Mouse (Mus musculus): Measurements from ENCODE around the gene Naip6. TPM values are rescaled to one million over a fixed set of nuclear protein-coding genes. Genes with fewer than 3 reads are reported as not detected.
"Not testable (repeated sequence)": the region's sequence is repeated elsewhere in the genome, so short reads cannot be mapped to it uniquely, and the experiment has no call there.

Gene Naip6
- polyA plus RNA-seq (2015; fragmentation: Nextera tagmentation; extraction: Ambion mirVana) = 0.09 and 0.11 TPM in 2 replicates

- H3K9me3 ChIP-seq (ENCODE audit: control insufficient read depth, low read length); H3K4me3 ChIP-seq (ENCODE audit: low read length); ATAC-seq; H3K4me2 ChIP-seq (ENCODE audit: low read length); H3K4me1 ChIP-seq (ENCODE audit: control insufficient read depth, insufficient read depth, low read depth, low read length); H3K9ac ChIP-seq (ENCODE audit: low read depth, low read length); H3K36me3 ChIP-seq (ENCODE audit: control insufficient read depth, insufficient read depth, low read length); H3K27me3 ChIP-seq (replicated peaks; ENCODE audit: control insufficient read depth, insufficient read depth, low read length); H3K27ac ChIP-seq (ENCODE audit: low read depth, low read length): not testable (repeated sequence)
- WGBS = 79% methylated on average over 6 of the region's 6 CpGs
These were observed at the start of gene Naip6 for GRCm38 (mm10) chr13:100317256-100317893. Naip6 (minus strand) TSS chr13:100317674.

- H3K4me1 ChIP-seq (ENCODE audit: control insufficient read depth, insufficient read depth, low read depth, low read length); H3K9ac ChIP-seq (ENCODE audit: low read depth, low read length); ATAC-seq; H3K27me3 ChIP-seq (replicated peaks; ENCODE audit: control insufficient read depth, insufficient read depth, low read length); H3K4me3 ChIP-seq (ENCODE audit: low read length); H3K27ac ChIP-seq (ENCODE audit: low read depth, low read length); H3K9me3 ChIP-seq (ENCODE audit: control insufficient read depth, low read length); H3K4me2 ChIP-seq (ENCODE audit: low read length); H3K36me3 ChIP-seq (ENCODE audit: control insufficient read depth, insufficient read depth, low read length): not testable (repeated sequence)
- WGBS = 82% methylated on average over 2 of the region's 2 CpGs
These were observed 34.8 kb upstream of the Naip6 start for GRCm38 (mm10) chr13:100352315-100352714.

- H3K36me3 ChIP-seq (ENCODE audit: control insufficient read depth, insufficient read depth, low read length); H3K4me3 ChIP-seq (ENCODE audit: low read length); H3K9ac ChIP-seq (ENCODE audit: low read depth, low read length); H3K4me1 ChIP-seq (ENCODE audit: control insufficient read depth, insufficient read depth, low read depth, low read length); H3K27ac ChIP-seq (ENCODE audit: low read depth, low read length); H3K4me2 ChIP-seq (ENCODE audit: low read length); H3K27me3 ChIP-seq (replicated peaks; ENCODE audit: control insufficient read depth, insufficient read depth, low read length); H3K9me3 ChIP-seq (ENCODE audit: control insufficient read depth, low read length); ATAC-seq: not testable (repeated sequence)
- WGBS = 45% methylated on average over 1 of the region's 2 CpGs
These were observed 32.2 kb upstream of the Naip6 start for GRCm38 (mm10) chr13:100349510-100350173.

- ATAC-seq = no peak
- no peaks in the 10 kb centered on the region for H3K36me3 ChIP-seq (ENCODE audit: control insufficient read depth, insufficient read depth, low read length)
- H3K4me3 ChIP-seq (ENCODE audit: low read length) = no peak overlapping the region
- H3K27me3 ChIP-seq (replicated peaks; ENCODE audit: control insufficient read depth, insufficient read depth, low read length) = no peaks in the 10 kb centered on the region
- no peaks in the 10 kb centered on the region for H3K4me1 ChIP-seq (ENCODE audit: control insufficient read depth, insufficient read depth, low read depth, low read length)
- 65% methylated on average over 2 of the region's 2 CpGs for WGBS
- no peaks in the 10 kb centered on the region for H3K9me3 ChIP-seq (ENCODE audit: control insufficient read depth, low read length)
- H3K4me2 ChIP-seq (ENCODE audit: low read length) = no peak overlapping the region
- H3K9ac ChIP-seq (ENCODE audit: low read depth, low read length) = no peak overlapping the region
- no peak overlapping the region for H3K27ac ChIP-seq (ENCODE audit: low read depth, low read length)
These were observed 24.3 kb upstream of the Naip6 start for GRCm38 (mm10) chr13:100341822-100342221.

- H3K9me3 ChIP-seq (ENCODE audit: control insufficient read depth, low read length); H3K9ac ChIP-seq (ENCODE audit: low read depth, low read length); H3K36me3 ChIP-seq (ENCODE audit: control insufficient read depth, insufficient read depth, low read length); H3K27me3 ChIP-seq (replicated peaks; ENCODE audit: control insufficient read depth, insufficient read depth, low read length); ATAC-seq; H3K27ac ChIP-seq (ENCODE audit: low read depth, low read length); H3K4me1 ChIP-seq (ENCODE audit: control insufficient read depth, insufficient read depth, low read depth, low read length); H3K4me2 ChIP-seq (ENCODE audit: low read length); H3K4me3 ChIP-seq (ENCODE audit: low read length): not testable (repeated sequence)
- WGBS = 51% methylated on average over 5 of the region's 5 CpGs
These were observed 14.3 kb upstream of the Naip6 start for GRCm38 (mm10) chr13:100331728-100332127.

- H3K4me1 ChIP-seq (ENCODE audit: control insufficient read depth, insufficient read depth, low read depth, low read length); H3K27ac ChIP-seq (ENCODE audit: low read depth, low read length); H3K4me3 ChIP-seq (ENCODE audit: low read length); H3K9me3 ChIP-seq (ENCODE audit: control insufficient read depth, low read length); H3K36me3 ChIP-seq (ENCODE audit: control insufficient read depth, insufficient read depth, low read length); H3K9ac ChIP-seq (ENCODE audit: low read depth, low read length); H3K4me2 ChIP-seq (ENCODE audit: low read length); H3K27me3 ChIP-seq (replicated peaks; ENCODE audit: control insufficient read depth, insufficient read depth, low read length); ATAC-seq: not testable (repeated sequence)
- 29% methylated on average over 1 of the region's 1 CpGs for WGBS
These were observed 11.4 kb upstream of the Naip6 start for GRCm38 (mm10) chr13:100328899-100329298.

GRCm38 (mm10) chr13:100328029-100328428 lies 10.6 kb upstream of the Naip6 start:
- not testable (repeated sequence) for ATAC-seq; H3K9ac ChIP-seq (ENCODE audit: low read depth, low read length); H3K27me3 ChIP-seq (replicated peaks; ENCODE audit: control insufficient read depth, insufficient read depth, low read length); H3K9me3 ChIP-seq (ENCODE audit: control insufficient read depth, low read length); H3K36me3 ChIP-seq (ENCODE audit: control insufficient read depth, insufficient read depth, low read length); H3K4me1 ChIP-seq (ENCODE audit: control insufficient read depth, insufficient read depth, low read depth, low read length); H3K27ac ChIP-seq (ENCODE audit: low read depth, low read length); H3K4me3 ChIP-seq (ENCODE audit: low read length); H3K4me2 ChIP-seq (ENCODE audit: low read length)
- WGBS = 76% methylated on average over 2 of the region's 2 CpGs

- H3K27me3 ChIP-seq (replicated peaks; ENCODE audit: control insufficient read depth, insufficient read depth, low read length); H3K9ac ChIP-seq (ENCODE audit: low read depth, low read length); H3K9me3 ChIP-seq (ENCODE audit: control insufficient read depth, low read length); H3K4me3 ChIP-seq (ENCODE audit: low read length); H3K4me1 ChIP-seq (ENCODE audit: control insufficient read depth, insufficient read depth, low read depth, low read length); H3K27ac ChIP-seq (ENCODE audit: low read depth, low read length); H3K4me2 ChIP-seq (ENCODE audit: low read length); H3K36me3 ChIP-seq (ENCODE audit: control insufficient read depth, insufficient read depth, low read length); ATAC-seq: not testable (repeated sequence)
- 94% methylated on average over 3 of the region's 3 CpGs for WGBS
These were observed 4.9 kb upstream of the Naip6 start for GRCm38 (mm10) chr13:100322266-100322837.

GRCm38 (mm10) chr13:100284611-100285010 lies 32.9 kb downstream of the Naip6 start:
- H3K4me3 ChIP-seq (ENCODE audit: low read length) = no peak overlapping the region
- no peaks in the 10 kb centered on the region for H3K36me3 ChIP-seq (ENCODE audit: control insufficient read depth, insufficient read depth, low read length)
- H3K27me3 ChIP-seq (replicated peaks; ENCODE audit: control insufficient read depth, insufficient read depth, low read length) = no peaks in the 10 kb centered on the region
- no peaks in the 10 kb centered on the region for H3K4me1 ChIP-seq (ENCODE audit: control insufficient read depth, insufficient read depth, low read depth, low read length)
- no peak overlapping the region for H3K4me2 ChIP-seq (ENCODE audit: low read length)
- H3K9ac ChIP-seq (ENCODE audit: low read depth, low read length) = no peak overlapping the region
- H3K27ac ChIP-seq (ENCODE audit: low read depth, low read length) = no peak overlapping the region
- WGBS = 89% methylated on average over 1 of the region's 1 CpGs
- ATAC-seq = no peak
- H3K9me3 ChIP-seq (ENCODE audit: control insufficient read depth, low read length) = no peaks in the 10 kb centered on the region

Measured in hindbrain, embryonic 16.5 days (tissue).